Comparison of ENCODE assay signal across 30 mouse cellular contexts in the genomic region with DNA sequence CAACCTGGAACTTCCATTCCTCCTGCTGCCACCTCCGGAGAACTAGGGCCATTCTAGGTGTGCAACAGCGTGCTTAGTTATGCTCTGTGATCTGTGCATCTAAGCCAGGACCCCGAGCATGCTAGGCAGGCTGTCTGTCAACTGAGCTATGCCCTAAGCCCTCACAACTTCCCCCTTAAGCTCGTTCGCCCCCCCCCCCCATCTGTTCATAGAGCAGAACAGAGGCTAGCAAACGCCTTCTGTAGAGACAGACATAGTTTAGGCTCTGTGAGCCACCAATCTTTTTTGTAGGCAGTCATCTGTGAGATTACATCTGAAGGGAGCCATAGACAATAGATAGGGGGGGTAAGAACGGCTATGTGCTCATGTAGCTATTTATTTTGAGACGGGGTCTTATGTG. TPM values are rescaled to one million over a fixed set of nuclear protein-coding genes. Genes with fewer than 3 reads are reported as not detected.
"Had no signal": no experiment of that assay in that cellular context is flagged by ENCODE, and none has a peak within 500 bp of the region (broad histone marks: within the 10 kb centered on the region; RNA-seq: fewer than 3 reads in every experiment).

No protein-coding gene starts in this region.

- H3K36me3 ChIP-seq: heart, embryonic 10.5 days; hindbrain, embryonic 10.5 days; intestine, embryonic 15.5 days; kidney, embryonic 15.5 days; limb, embryonic 13.5 days; limb, embryonic 15.5 days; liver, embryonic 12.5 days had no signal

- H3K9me3 ChIP-seq: heart, embryonic 10.5 days; heart, embryonic 12.5 days; hindbrain, embryonic 10.5 days; intestine, embryonic 15.5 days; kidney, embryonic 15.5 days; limb, embryonic 13.5 days; limb, embryonic 15.5 days; liver, embryonic 12.5 days had no signal

- H3K27ac ChIP-seq: gastrocnemius, adult 2 months; heart, embryonic 10.5 days; hindbrain, embryonic 10.5 days; hindbrain, embryonic 14.5 days; intestine, embryonic 15.5 days; kidney, embryonic 15.5 days; kidney, postnatal 0 days; limb, embryonic 13.5 days; limb, embryonic 15.5 days; liver, embryonic 12.5 days; liver, embryonic 14.5 days had no signal

- DNase-seq: gastrocnemius, adult 2 months; gastrocnemius, postnatal 10 days; gastrocnemius, postnatal 25 days; heart, adult 18-20 months; heart, postnatal 10 days; heart, postnatal 4 days; kidney, adult 18-20 months; kidney, adult 9 months; kidney, postnatal 14 days; kidney, postnatal 36 days; layer of hippocampus, adult 9-11 months; layer of hippocampus, postnatal 36 days; left cerebral cortex, postnatal 4 days had no signal

- H3K27me3 ChIP-seq: heart, embryonic 12.5 days; intestine, embryonic 15.5 days; limb, embryonic 13.5 days; limb, embryonic 15.5 days had no signal

- H3K4me1 ChIP-seq: heart, embryonic 12.5 days; limb, embryonic 15.5 days; liver, embryonic 12.5 days had no signal

- H3K9ac ChIP-seq: hindbrain, embryonic 14.5 days; intestine, embryonic 15.5 days; kidney, embryonic 15.5 days; limb, embryonic 13.5 days; limb, embryonic 15.5 days; liver, embryonic 12.5 days; liver, embryonic 14.5 days had no signal

- H3K4me3 ChIP-seq: gastrocnemius, adult 2 months; heart, embryonic 10.5 days; heart, embryonic 12.5 days; hindbrain, embryonic 10.5 days; intestine, embryonic 15.5 days; kidney, embryonic 15.5 days; limb, embryonic 13.5 days; limb, embryonic 15.5 days; liver, embryonic 12.5 days had no signal

- H3K4me2 ChIP-seq: heart, embryonic 12.5 days; hindbrain, embryonic 14.5 days; intestine, embryonic 15.5 days; kidney, embryonic 15.5 days; limb, embryonic 13.5 days; limb, embryonic 15.5 days; liver, embryonic 12.5 days had no signal

- ATAC-seq: inflammation-experienced regulatory T-cells, adult 6 months; intestine, embryonic 15.5 days; intestine, postnatal 0 days; liver, embryonic 12.5 days had no signal

RNA-seq across cellular contexts. Expression of a gene that starts 11.1 kb away (rescaled TPM):
- total RNA-seq: gastrocnemius, adult 2 months; gastrocnemius, postnatal 25 days; gastrocnemius, postnatal 4 days; granulocyte monocyte progenitor cell, adult 5-6 weeks; heart, postnatal 25 days; liver, adult 2 months had no signal
- polyA plus RNA-seq: inflammation-experienced regulatory T-cells, adult 6 months; liver, adult 2 months; liver, embryonic 14.5 days had no signal
